Comparison of ENCODE assay signal across 14 mouse cellular contexts in the genomic region with DNA sequence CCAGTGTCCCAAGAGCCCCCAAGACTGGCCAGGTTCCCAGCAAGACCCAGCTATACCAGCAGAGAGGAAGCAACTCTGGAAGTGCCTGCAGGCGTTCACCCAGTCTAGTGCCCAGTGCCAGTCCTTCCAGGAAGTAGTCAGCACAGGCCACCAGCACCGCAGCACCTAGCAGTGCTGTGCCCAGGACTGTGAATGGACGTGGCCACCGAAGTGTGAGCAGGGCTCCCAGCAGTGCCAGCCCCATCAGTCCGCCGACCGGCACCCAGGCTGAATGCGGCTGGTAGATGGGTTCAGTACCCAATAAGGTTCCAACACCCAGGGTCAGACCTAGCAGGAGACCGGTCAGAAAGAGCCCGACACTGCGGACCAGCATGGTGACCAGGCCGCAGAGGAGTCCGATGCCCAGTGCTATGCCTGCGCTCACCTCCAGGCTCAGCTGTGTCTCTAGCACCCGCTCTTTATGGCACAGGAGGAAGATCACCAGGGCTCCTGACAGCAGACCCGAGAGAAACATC. TPM values are rescaled to one million over a fixed set of nuclear protein-coding genes. Genes with fewer than 3 reads are reported as not detected.
DNase-seq lines count a peak whose midpoint lies in the region; ATAC-seq and TF ChIP-seq lines count a peak whose summit lies in the region.
"Had no signal": no experiment of that assay in that cellular context is flagged by ENCODE, and none has a peak within 500 bp of the region (broad histone marks: within the 10 kb centered on the region; RNA-seq: fewer than 3 reads in every experiment).

No protein-coding gene starts in this region.

- no peak overlapping the region for H3K27ac ChIP-seq in intestine, embryonic 15.5 days
- no peak overlapping the region for H3K27ac ChIP-seq in intestine, postnatal 0 days (ENCODE audit: low read depth, low read length)
- no peak overlapping the region for H3K27ac ChIP-seq in embryonic fibroblast, embryonic 13.5 days (ENCODE audit: insufficient read depth, low read length)
- H3K27ac ChIP-seq: limb, embryonic 15.5 days had no signal

- intact Hi-C loops in heart, postnatal 36 days (cut with DNase I): no loop called here

- no peak for ATAC-seq in intestine, embryonic 15.5 days
- no peak for ATAC-seq in intestine, postnatal 0 days
- ATAC-seq: activated CD4-positive, CD25-positive, alpha-beta regulatory T cell, adult 4 months; lung, postnatal 0 days had no signal

- peaks cover 4% of the 10 kb centered on the region for H3K36me3 ChIP-seq in intestine, embryonic 15.5 days
- peaks cover 18% of the 10 kb centered on the region for H3K36me3 ChIP-seq in intestine, postnatal 0 days (ENCODE audit: control insufficient read depth, insufficient read depth)
- peaks cover 30% of the 10 kb centered on the region for H3K36me3 ChIP-seq in E14TG2a.4 (ENCODE audit: insufficient read depth, low read length)

- 87% methylated on average over 16 of the region's 16 CpGs for WGBS in intestine, embryonic 15.5 days
- WGBS in intestine, postnatal 0 days: 91% methylated on average over 16 of the region's 16 CpGs

- no peak overlapping the region for H3K4me3 ChIP-seq in intestine, embryonic 15.5 days (replicated peaks)
- H3K4me3 ChIP-seq in intestine, postnatal 0 days (ENCODE audit: low read depth, low read length): no peak overlapping the region
- peak overlapping the region; percentile 69 for H3K4me3 ChIP-seq in E14TG2a.4 (replicated peaks; ENCODE audit: low read length)
- peak overlapping the region; percentile 73 for H3K4me3 ChIP-seq in embryonic fibroblast, embryonic 13.5 days (ENCODE audit: insufficient read depth, low read length)

- no peaks in the 10 kb centered on the region for H3K9me3 ChIP-seq in intestine, embryonic 15.5 days
- no peaks in the 10 kb centered on the region for H3K9me3 ChIP-seq in intestine, postnatal 0 days (ENCODE audit: control insufficient read depth)
- H3K9me3 ChIP-seq in E14TG2a.4 (ENCODE audit: low read length): no peaks in the 10 kb centered on the region
- H3K9me3 ChIP-seq: limb, embryonic 15.5 days had no signal

- peak; percentile 93 for DNase-seq in heart, adult 11 months
- DNase-seq in heart, postnatal 36 days: no peak
- no peak for DNase-seq in adrenal gland, postnatal 10 days
- DNase-seq in gastrocnemius, postnatal 10 days: no peak
- DNase-seq: cerebellum, adult 18-20 months; kidney, adult 11 months; right cerebral cortex, postnatal 25 days had no signal

- peaks cover 21% of the 10 kb centered on the region for H3K4me1 ChIP-seq in intestine, embryonic 15.5 days (replicated peaks)
- H3K4me1 ChIP-seq in intestine, postnatal 0 days (replicated peaks; ENCODE audit: control insufficient read depth, insufficient read depth, low read length): peaks cover 10% of the 10 kb centered on the region; the same call in 1 of the 2 replicates
- peaks cover 42% of the 10 kb centered on the region for H3K4me1 ChIP-seq in E14TG2a.4 (replicated peaks; ENCODE audit: low read depth, low read length)
- H3K4me1 ChIP-seq in embryonic fibroblast, embryonic 13.5 days (ENCODE audit: control insufficient read depth, insufficient read depth, low read length): peaks cover 6% of the 10 kb centered on the region; the same call in 1 of the 2 replicates

- no peak for TF ChIP-seq CTCF in intestine, postnatal 0 days (IDR thresholded peaks at IDR 0.05; ENCODE audit: low read depth)
- TF ChIP-seq CTCF in E14TG2a.4 (conservative IDR thresholded peaks at IDR 0.05; ENCODE audit: low read length): no peak
- no peak for TF ChIP-seq CTCF in embryonic fibroblast, embryonic 13.5 days (IDR thresholded peaks at IDR 0.05; ENCODE audit: borderline replicate concordance, insufficient read depth, low read length)

- H3K27me3 ChIP-seq in intestine, embryonic 15.5 days (replicated peaks): no peaks in the 10 kb centered on the region
- H3K27me3 ChIP-seq in intestine, postnatal 0 days (replicated peaks; ENCODE audit: control insufficient read depth, insufficient read depth, low read length): no peaks in the 10 kb centered on the region
- peaks cover 22% of the 10 kb centered on the region for H3K27me3 ChIP-seq in E14TG2a.4 (ENCODE audit: insufficient read depth, low read length)
- H3K27me3 ChIP-seq: limb, embryonic 15.5 days had no signal

- H3K4me2 ChIP-seq in intestine, embryonic 15.5 days (replicated peaks): no peak overlapping the region
- no peak overlapping the region for H3K4me2 ChIP-seq in intestine, postnatal 0 days (replicated peaks; ENCODE audit: low read depth)

- H3K9ac ChIP-seq in intestine, embryonic 15.5 days: 0 out of 2 replicates have a peak overlapping the region, but pooled peaks have one; percentile 13
- H3K9ac ChIP-seq in intestine, postnatal 0 days (ENCODE audit: low read depth, low read length): no peak overlapping the region
- H3K9ac ChIP-seq: limb, embryonic 15.5 days had no signal

- no peak for TF ChIP-seq POLR2A in embryonic fibroblast, embryonic 13.5 days (IDR thresholded peaks at IDR 0.05; ENCODE audit: low read depth, low read length)

RNA-seq across cellular contexts. Expression of gene Dnajc14, which starts 1.8 kb away (rescaled TPM):
- total RNA-seq in heart, postnatal 36 days (2021): 10 to 100 TPM; 32.8 to 36.4 TPM
- 44.6 and 47.6 TPM in 2 replicates for polyA plus RNA-seq in intestine, embryonic 15.5 days (2015; fragmentation: Nextera tagmentation; extraction: Ambion mirVana)
- polyA plus RNA-seq in intestine, postnatal 0 days (2015; fragmentation: Nextera tagmentation; extraction: Ambion mirVana): 28.2 and 31.8 TPM in 2 replicates
- polyA plus RNA-seq in embryonic fibroblast, embryonic 13.5 days (2011; ENCODE audit: insufficient read length, low read depth, missing spikeins): 55.5 and 59.0 TPM in 2 replicates
- total RNA-seq in adrenal gland, postnatal 10 days (2021): 10 to 100 TPM; 57.7 to 64.9 TPM
- 10 to 100 TPM; 28.9 to 34.6 TPM for total RNA-seq in gastrocnemius, postnatal 10 days (2021)

RNA-seq across cellular contexts. Expression of gene Tmem198b, which starts 2.1 kb away (rescaled TPM):
- total RNA-seq in heart, postnatal 36 days (2021): 1 to 10 TPM; 6.8 to 7.0 TPM
- polyA plus RNA-seq in intestine, embryonic 15.5 days (2015; fragmentation: Nextera tagmentation; extraction: Ambion mirVana): 11.2 and 12.7 TPM in 2 replicates
- 5.1 and 5.7 TPM in 2 replicates for polyA plus RNA-seq in intestine, postnatal 0 days (2015; fragmentation: Nextera tagmentation; extraction: Ambion mirVana)
- polyA plus RNA-seq in embryonic fibroblast, embryonic 13.5 days (2011; ENCODE audit: insufficient read length, low read depth, missing spikeins): 34.4 and 44.8 TPM in 2 replicates
- 10 to 100 TPM; 11.0 to 14.1 TPM for total RNA-seq in adrenal gland, postnatal 10 days (2021)
- total RNA-seq in gastrocnemius, postnatal 10 days (2021): 10 to 100 TPM in 1 of 2 experiments, 1 to 10 TPM in 1; 7.4 to 10.8 TPM

RNA-seq across cellular contexts. Expression of gene Mmp19, which starts 11.3 kb away (rescaled TPM):
- total RNA-seq in heart, postnatal 36 days (2021): 1 to 10 TPM; 3.5 to 4.0 TPM
- 0.60 and 1.0 TPM in 2 replicates for polyA plus RNA-seq in intestine, embryonic 15.5 days (2015; fragmentation: Nextera tagmentation; extraction: Ambion mirVana)
- 0.97 and 1.4 TPM in 2 replicates for polyA plus RNA-seq in intestine, postnatal 0 days (2015; fragmentation: Nextera tagmentation; extraction: Ambion mirVana)
- 43.6 and 54.0 TPM in 2 replicates for polyA plus RNA-seq in embryonic fibroblast, embryonic 13.5 days (2011; ENCODE audit: insufficient read length, low read depth, missing spikeins)
- total RNA-seq in adrenal gland, postnatal 10 days (2021): 10 to 100 TPM; 22.1 to 23.9 TPM
- total RNA-seq in gastrocnemius, postnatal 10 days (2021): 1 to 10 TPM; 2.8 to 3.8 TPM
- polyA plus RNA-seq: activated CD4-positive, CD25-positive, alpha-beta regulatory T cell, adult 4 months had no signal

RNA-seq across cellular contexts. Expression of gene Sarnp, which starts 15.1 kb away (rescaled TPM):
- total RNA-seq in heart, postnatal 36 days (2021): 10 to 100 TPM; 38.0 to 39.1 TPM
- 186 and 201 TPM in 2 replicates for polyA plus RNA-seq in intestine, embryonic 15.5 days (2015; fragmentation: Nextera tagmentation; extraction: Ambion mirVana)
- polyA plus RNA-seq in intestine, postnatal 0 days (2015; fragmentation: Nextera tagmentation; extraction: Ambion mirVana): 90.3 and 92.1 TPM in 2 replicates
- 106 and 112 TPM in 2 replicates for polyA plus RNA-seq in embryonic fibroblast, embryonic 13.5 days (2011; ENCODE audit: insufficient read length, low read depth, missing spikeins)
- 10 to 100 TPM; 52.0 to 55.0 TPM for total RNA-seq in adrenal gland, postnatal 10 days (2021)
- 10 to 100 TPM; 45.3 to 45.4 TPM for total RNA-seq in gastrocnemius, postnatal 10 days (2021)

RNA-seq across cellular contexts. Expression of gene Ormdl2, which starts 19.4 kb away (rescaled TPM):
- 1 to 10 TPM; 7.9 to 8.0 TPM for total RNA-seq in heart, postnatal 36 days (2021)
- 101 and 116 TPM in 2 replicates for polyA plus RNA-seq in intestine, embryonic 15.5 days (2015; fragmentation: Nextera tagmentation; extraction: Ambion mirVana)
- 70.2 and 70.4 TPM in 2 replicates for polyA plus RNA-seq in intestine, postnatal 0 days (2015; fragmentation: Nextera tagmentation; extraction: Ambion mirVana)
- polyA plus RNA-seq in embryonic fibroblast, embryonic 13.5 days (2011; ENCODE audit: insufficient read length, low read depth, missing spikeins): 30.4 and 31.2 TPM in 2 replicates
- total RNA-seq in adrenal gland, postnatal 10 days (2021): 10 to 100 TPM; 28.3 to 30.2 TPM
- 1 to 10 TPM; 7.5 to 8.8 TPM for total RNA-seq in gastrocnemius, postnatal 10 days (2021)

Comparison
In these comparisons a context has a peak if more than half of its experiments do, and no peak if none do; other contexts are left out.
1. H3K4me3 ChIP-seq: peak in E14TG2a.4 (single experiment) and embryonic fibroblast, embryonic 13.5 days (single experiment); none in intestine, embryonic 15.5 days (single experiment) and intestine, postnatal 0 days (single experiment).
2. RNA of gene Mmp19, which starts 11.3 kb away (total RNA-seq): 22.1 to 23.9 TPM in adrenal gland, postnatal 10 days; 3.5 to 4.0 TPM in heart, postnatal 36 days and 2.8 to 3.8 TPM in gastrocnemius, postnatal 10 days; every median in the first group is over 4 times any median in the second.